Mouse (Mus musculus) liver, adult 2 months (tissue): ENCODE measurements around the gene Map3k19. TPM values are rescaled to one million over a fixed set of nuclear protein-coding genes. Genes with fewer than 3 reads are reported as not detected.

Experiments used
- DNase-seq: peaks from one replicate; pipeline ENCODE4 v3.0.0-alpha.2; 2011; ENCODE audit warnings: low read depth, low spot score; ENCODE audit errors: extremely low read depth
- H3K27ac ChIP-seq: fragments of 200-500 bp; replicated peaks from 2 replicates; pipeline ENCODE4 v1.5.1; 2012; ENCODE audit warnings: low read depth, mild to moderate bottlenecking, control low read depth, inconsistent platforms, low read length; ENCODE audit not compliant: insufficient read depth
- H3K27me3 ChIP-seq: fragments of 200-500 bp; 2 replicates; pipeline ENCODE4 v1.6.1; 2012; ENCODE audit warnings: mild to moderate bottlenecking, moderate library complexity, low read length, inconsistent platforms; ENCODE audit not compliant: control insufficient read depth, insufficient read depth
- H3K36me3 ChIP-seq: fragments of 200-500 bp; 2 replicates; pipeline ENCODE4 v1.6.1; 2012; ENCODE audit warnings: low read length, inconsistent platforms; ENCODE audit not compliant: control insufficient read depth, insufficient read depth
- H3K4me1 ChIP-seq: fragments of 200-500 bp; 2 replicates; pipeline ENCODE4 v1.6.1; 2011; ENCODE audit warnings: low read length; ENCODE audit not compliant: control insufficient read depth, insufficient read depth
- H3K4me3 ChIP-seq: fragments of 200-500 bp; 2 replicates; pipeline ENCODE4 v1.5.1; 2011; ENCODE audit warnings: low read depth, mild to moderate bottlenecking, control low read depth, low read length, moderate library complexity; ENCODE audit not compliant: insufficient read depth
- H3K79me2 ChIP-seq: fragments of 200-500 bp; 2 replicates; pipeline ENCODE4 v1.6.1; 2012; ENCODE audit warnings: inconsistent platforms, mild to moderate bottlenecking, low read length, moderate library complexity; ENCODE audit not compliant: control insufficient read depth, insufficient read depth
- H3K9ac ChIP-seq: fragments of 200-500 bp; 2 replicates; pipeline ENCODE4 v1.6.1; 2012; ENCODE audit warnings: low read depth, mild to moderate bottlenecking, control low read depth, inconsistent platforms, low read length
- CTCF ChIP-seq: fragments of 200-500 bp; IDR thresholded peaks from 2 replicates; pipeline ENCODE4 v1.5.1; 2011; ENCODE audit warnings: low read depth, low read length, control low read depth
- POLR2A ChIP-seq: fragments of 200-500 bp; IDR thresholded peaks from 2 replicates; pipeline ENCODE4 v1.6.1; 2011; ENCODE audit warnings: low read length, control low read depth; ENCODE audit not compliant: insufficient read depth; ENCODE audit errors: extremely low read depth
- WGBS: fragments of 180-500 bp; shearing (Covaris S2); methylation state at CpG from one replicate; pipeline ENCODE4 v1.1.7; 2018; 5-methylcytosine and 5-hydroxymethylcytosine counted together
- polyA plus RNA-seq: library from polyadenylated mRNA; depleted of rRNA; stranded (reverse); fragments of >200 nt; gene quantifications from 2 replicates; pipeline ENCODE4 v1.2.3, GENCODE M21; 2012; rRNA removed
- total RNA-seq: library from RNA; depleted of rRNA; stranded (reverse); fragments of >200 nt; gene quantifications from 2 replicates; pipeline ENCODE4 v1.2.3, GENCODE M21; 2014; rRNA removed

The Map3k19 gene
- total RNA-seq, result 0.07 TPM in 1 of 2 replicates, not detected in the other
- polyA plus RNA-seq, result 0.07 TPM in 1 of 2 replicates, not detected in the other

GRCm38 (mm10) chr1:127854486-127855222, at the start of gene Map3k19:
Gene Map3k19 (minus strand): TSS chr1:127855031.
- no peak for TF ChIP-seq POLR2A
- Histone ChIP-seq H3K9ac (no peak within 1 kb of the TSS), H3K27ac (no peak within 1 kb of the TSS), H3K36me3 (no peaks in the 10 kb centered on the region), H3K27me3 (no peaks in the 10 kb centered on the region), H3K79me2 (no peaks in the 10 kb centered on the region), H3K4me3 (no peak within 1 kb of the TSS), H3K4me1 (no peaks in the 10 kb centered on the region)
- WGBS, result 84% methylated on average over 14 of the region's 14 CpGs
- DNase-seq, result no peak

GRCm38 (mm10) chr1:127899401-127899800, 44.6 kb upstream of the Map3k19 start:
- Histone ChIP-seq H3K4me3 (no peak overlapping the region), H3K79me2 (no peaks in the 10 kb centered on the region), H3K36me3 (peaks cover 16% of the 10 kb centered on the region), H3K9ac (no peak overlapping the region; the same call in 1 of the 2 replicates), H3K4me1 (peaks cover 8% of the 10 kb centered on the region; the same call in 1 of the 2 replicates), H3K27me3 (no peaks in the 10 kb centered on the region), H3K27ac (peak overlapping the region; percentile 54; the same call in 1 of the 2 replicates)
- 17% methylated on average over 1 of the region's 1 CpGs for WGBS
- peak; percentile 52 for DNase-seq
- TF ChIP-seq CTCF (no peak), POLR2A (no peak)

GRCm38 (mm10) chr1:127869276-127869675, 14.4 kb upstream of the Map3k19 start:
- H3K9ac ChIP-seq, result peak overlapping the region; percentile 91
- 0 out of 2 replicates have a peak, but pooled peaks cover 3% of the 10 kb centered on the region for H3K79me2 ChIP-seq
- no peak for TF ChIP-seq POLR2A
- H3K4me3 ChIP-seq, result peak overlapping the region; percentile 90
- 22% methylated on average over 8 of the region's 8 CpGs for WGBS
- H3K36me3 ChIP-seq, result peaks cover 10% of the 10 kb centered on the region
- H3K27ac ChIP-seq, result peak overlapping the region; percentile 84; the same call in 1 of the 2 replicates
- no peaks in the 10 kb centered on the region for H3K4me1 ChIP-seq
- no peaks in the 10 kb centered on the region for H3K27me3 ChIP-seq
- no peak for DNase-seq

GRCm38 (mm10) chr1:127868300-127869261, 13.8 kb upstream of the Map3k19 start, which contains the start of gene Rab3gap1:
Gene Rab3gap1 (plus strand): TSS chr1:127868773.
- H3K4me3 ChIP-seq, result peak within 1 kb of the TSS; percentile 90
- DNase-seq, result peak; percentile 77
- peak within 1 kb of the TSS; percentile 91 for H3K9ac ChIP-seq
- TF ChIP-seq POLR2A (peak; percentile 78), CTCF (no peak)
- 0 out of 2 replicates have a peak, but pooled peaks cover 3% of the 10 kb centered on the region for H3K79me2 ChIP-seq
- H3K4me1 ChIP-seq, result no peaks in the 10 kb centered on the region
- H3K27me3 ChIP-seq, result no peaks in the 10 kb centered on the region
- peaks cover 8% of the 10 kb centered on the region for H3K36me3 ChIP-seq
- peak within 1 kb of the TSS; percentile 84 for H3K27ac ChIP-seq
- 12% methylated on average over 47 of the region's 47 CpGs for WGBS

- WGBS, result 85% methylated on average over 7 of the region's 7 CpGs
Measured at GRCm38 (mm10) chr1:127863806-127864205, 9.0 kb upstream of the Map3k19 start.

More at GRCm38 (mm10) chr1:127863806-127864205, 9.0 kb upstream of the Map3k19 start:
- no peak overlapping the region for H3K27ac ChIP-seq
- H3K79me2 ChIP-seq, result no peaks in the 10 kb centered on the region
- no peaks in the 10 kb centered on the region for H3K36me3 ChIP-seq
- TF ChIP-seq POLR2A (no peak), CTCF (no peak)
- no peak overlapping the region for H3K9ac ChIP-seq
- H3K4me3 ChIP-seq, result no peak overlapping the region
- DNase-seq, result no peak
- no peaks in the 10 kb centered on the region for H3K27me3 ChIP-seq
- H3K4me1 ChIP-seq, result no peaks in the 10 kb centered on the region
